Mouse (Mus musculus): ENCODE data around the gene Ugcg.

DNA sequence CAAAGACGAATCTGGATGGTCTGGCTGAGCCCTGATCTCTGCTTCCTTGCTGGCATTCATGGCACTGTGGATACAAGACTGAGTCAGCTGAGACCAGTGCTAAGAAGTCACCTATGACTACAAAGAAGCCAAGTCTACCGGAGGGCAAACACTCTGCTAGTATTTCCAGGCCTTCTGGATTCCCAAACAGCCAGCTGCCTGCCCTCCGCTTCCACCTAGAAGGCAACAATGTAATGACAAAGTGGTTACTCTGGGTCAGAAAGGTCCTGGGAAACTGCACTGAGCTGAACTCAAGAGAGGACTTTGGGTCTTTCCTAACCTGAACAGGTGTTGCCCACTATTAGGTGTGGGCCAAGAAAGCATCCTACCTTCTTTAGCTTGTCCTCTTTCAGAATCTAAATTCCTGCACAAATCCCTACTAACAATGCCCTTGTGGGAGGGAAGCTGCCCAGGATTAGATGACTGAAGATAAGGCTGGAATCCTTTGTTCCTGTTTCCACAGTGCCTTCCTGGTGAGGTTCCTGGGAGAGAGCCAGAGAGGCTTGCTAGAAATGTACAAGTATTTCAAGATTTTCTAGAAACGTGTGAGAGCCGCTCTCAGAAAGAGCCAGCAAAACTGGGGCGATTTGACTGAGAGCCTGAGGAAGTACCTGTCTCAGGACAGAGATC lies 63.5 kb downstream of the Ugcg start:
- TF ChIP-seq POLR2A (IDR thresholded peaks at IDR 0.05; ENCODE audit: low read depth, low read length) (no peak), CTCF (IDR thresholded peaks at IDR 0.05; ENCODE audit: borderline replicate concordance, insufficient read depth, low read length) (no peak)
